Mouse (Mus musculus): ENCODE results near the gene Cyp3a16. TPM values are rescaled to one million over a fixed set of nuclear protein-coding genes. Genes with fewer than 3 reads are reported as not detected.
A peak's percentile ranks its signal among the peaks of the same experiment; 100 is the strongest.
"Not testable (repeated sequence)": the region's sequence is repeated elsewhere in the genome, so short reads cannot be mapped to it uniquely, and the experiment has no call there.

Gene Cyp3a16
- total RNA-seq (2015) (not detected in 2 replicates), total RNA-seq (2017) (not detected in 2 replicates)

- not testable (repeated sequence) for ATAC-seq (replicated peaks; ENCODE audit: poor library complexity)
Measured at GRCm38 (mm10) chr5:145469623-145470022, at the start of gene Cyp3a16. Cyp3a16 (minus strand) TSS chr5:145469723.

GRCm38 (mm10) chr5:145490300-145490699 lies 20.8 kb upstream of the Cyp3a16 start:
- ATAC-seq (replicated peaks; ENCODE audit: poor library complexity) = no peak

GRCm38 (mm10) chr5:145464304-145465088 lies 5.0 kb downstream of the Cyp3a16 start:
- ATAC-seq (replicated peaks; ENCODE audit: poor library complexity) = no peak

- no peak for ATAC-seq (replicated peaks; ENCODE audit: poor library complexity)
Measured at GRCm38 (mm10) chr5:145462321-145462720, 7.2 kb downstream of the Cyp3a16 start.

- no peak for ATAC-seq (replicated peaks; ENCODE audit: poor library complexity)
Measured at GRCm38 (mm10) chr5:145454389-145454788, 15.1 kb downstream of the Cyp3a16 start.

- ATAC-seq (replicated peaks; ENCODE audit: poor library complexity) = no peak
Measured at GRCm38 (mm10) chr5:145433688-145434087, 35.8 kb downstream of the Cyp3a16 start.

GRCm38 (mm10) chr5:145431004-145431403 lies 38.5 kb downstream of the Cyp3a16 start:
- no peak for ATAC-seq (replicated peaks; ENCODE audit: poor library complexity)

GRCm38 (mm10) chr5:145422287-145422686 lies 47.2 kb downstream of the Cyp3a16 start:
- no peak for ATAC-seq (replicated peaks; ENCODE audit: poor library complexity)

GRCm38 (mm10) chr5:145415416-145415815 lies 54.1 kb downstream of the Cyp3a16 start:
- 0 out of 2 replicates have a peak, but pooled peaks have one; percentile 50 for ATAC-seq (replicated peaks; ENCODE audit: poor library complexity)

Other genes starting within 250 kb of the Cyp3a16 start
- 39.7 and 45.3 TPM in 2 replicates for gene Zfp655, start 238.0 kb downstream of the Cyp3a16 start, total RNA-seq (2015)
- 28.8 and 34.3 TPM in 2 replicates for gene Zfp655, start 238.0 kb downstream of the Cyp3a16 start, total RNA-seq (2017)
- gene Zscan25, start 189.2 kb downstream of the Cyp3a16 start, total RNA-seq (2015) = 7.4 and 7.5 TPM in 2 replicates
- 5.2 and 9.3 TPM in 2 replicates for gene Zscan25, start 189.2 kb downstream of the Cyp3a16 start, total RNA-seq (2017)
- gene Cyp3a57, start 124.4 kb downstream of the Cyp3a16 start, total RNA-seq (2015) = not detected in 2 replicates
- gene Cyp3a57, start 124.4 kb downstream of the Cyp3a16 start, total RNA-seq (2017) = not detected in 2 replicates
- gene Cyp3a41b, start 115.0 kb upstream of the Cyp3a16 start, total RNA-seq (2015) = not detected in 2 replicates
- gene Cyp3a41b, start 115.0 kb upstream of the Cyp3a16 start, total RNA-seq (2017) = not detected in 2 replicates

Data from megakaryocyte progenitor cell, adult 5-6 weeks (primary cell).